Mouse (Mus musculus): ENCODE data around the gene Slco1a6. TPM values are rescaled to one million over a fixed set of nuclear protein-coding genes. Genes with fewer than 3 reads are reported as not detected.

The Slco1a6 gene
- polyA plus RNA-seq (2012; rRNA removed; ENCODE audit: low replicate concordance), result not detected in 2 replicates

GRCm38 (mm10) chr6:142208421-142208820 lies at the start of gene Slco1a6:
Gene Slco1a6 (minus strand): TSS chr6:142208521.

Other genes with a start within 250 kb of the Slco1a6 start
- gene Gm6614, start 197.1 kb downstream of the Slco1a6 start, polyA plus RNA-seq (2012; rRNA removed; ENCODE audit: low replicate concordance), result not detected in 2 replicates
- gene Iapp, start 89.9 kb upstream of the Slco1a6 start, polyA plus RNA-seq (2012; rRNA removed; ENCODE audit: low replicate concordance), result not detected in 2 replicates
- gene Slco1a5, start 114.5 kb upstream of the Slco1a6 start, polyA plus RNA-seq (2012; rRNA removed; ENCODE audit: low replicate concordance), result 0.06 TPM in 1 of 2 replicates, not detected in the other
- 4.8 and 5.3 TPM in 2 replicates for gene Pyroxd1, start 137.1 kb upstream of the Slco1a6 start, polyA plus RNA-seq (2012; rRNA removed; ENCODE audit: low replicate concordance)
- 7.2 and 7.6 TPM in 2 replicates for gene Recql, start 178.6 kb upstream of the Slco1a6 start, polyA plus RNA-seq (2012; rRNA removed; ENCODE audit: low replicate concordance)
- gene Golt1b, start 178.7 kb upstream of the Slco1a6 start, polyA plus RNA-seq (2012; rRNA removed; ENCODE audit: low replicate concordance), result 10.6 and 16.0 TPM in 2 replicates
- 0.57 and 1.1 TPM in 2 replicates for gene Spx, start 204.9 kb upstream of the Slco1a6 start, polyA plus RNA-seq (2012; rRNA removed; ENCODE audit: low replicate concordance)

Data from subcutaneous adipose tissue, adult 2 months (tissue).